Mouse (Mus musculus) midbrain, embryonic 12.5 days (tissue): ENCODE results near the gene Bsnd. TPM values are rescaled to one million over a fixed set of nuclear protein-coding genes. Genes with fewer than 3 reads are reported as not detected.

ENCODE experiments used
- ATAC-seq: fragments of 200-750 bp; cut with Nextera tagmentation; 2 replicates; pipeline ENCODE4 v1.8.0; 2017; ENCODE audit warnings: low read depth, moderate TSS enrichment, moderate library complexity; ENCODE audit not compliant: low FRiP score
- H3K27ac ChIP-seq: fragments of 300-500 bp; sonication (generic); replicated peaks from 2 replicates; pipeline ENCODE4 v1.5.1; 2016; ENCODE audit warnings: mild to moderate bottlenecking
- H3K27me3 ChIP-seq: fragments of 300-500 bp; sonication (generic); 2 replicates; pipeline ENCODE4 v1.6.1; 2016; ENCODE audit warnings: mild to moderate bottlenecking
- H3K36me3 ChIP-seq: fragments of 300-500 bp; sonication (generic); 2 replicates; pipeline ENCODE4 v1.6.1; 2016
- H3K4me1 ChIP-seq: fragments of 300-500 bp; sonication (generic); 2 replicates; pipeline ENCODE4 v1.6.1; 2016
- H3K4me2 ChIP-seq: fragments of 300-500 bp; sonication (generic); replicated peaks from 2 replicates; pipeline ENCODE4 v1.6.1; 2016; ENCODE audit warnings: mild to moderate bottlenecking, moderate library complexity
- H3K4me3 ChIP-seq: fragments of 300-500 bp; sonication (generic); 2 replicates; pipeline ENCODE4 v1.5.1; 2016; ENCODE audit warnings: mild to moderate bottlenecking
- H3K9ac ChIP-seq: fragments of 300-500 bp; sonication (generic); replicated peaks from 2 replicates; pipeline ENCODE4 v1.6.1; 2016; ENCODE audit warnings: mild to moderate bottlenecking, moderate library complexity
- H3K9me3 ChIP-seq: fragments of 300-500 bp; sonication (generic); 2 replicates; pipeline ENCODE4 v1.6.1; 2016; ENCODE audit warnings: mild to moderate bottlenecking
- WGBS: fragments of 180-500 bp; shearing (Covaris S2); methylation state at CpG from one replicate; pipeline ENCODE4 v1.1.7; 2016; 5-methylcytosine and 5-hydroxymethylcytosine counted together
- polyA plus RNA-seq: library from polyadenylated mRNA; unstranded; fragments of >200 nt; fragmentation: Nextera tagmentation; extraction: Ambion mirVana; gene quantifications from 2 replicates; pipeline ENCODE4 v1.2.1, GENCODE M21; 2016

Bsnd gene
- polyA plus RNA-seq, result not detected in 2 replicates

- no peaks in the 10 kb centered on the region for H3K27me3 ChIP-seq
- no peak within 1 kb of the TSS for H3K9ac ChIP-seq
- H3K4me1 ChIP-seq, result 0 out of 2 replicates have a peak, but pooled peaks cover under 1% of the 10 kb centered on the region
- no peak for ATAC-seq
- H3K4me2 ChIP-seq, result no peak within 1 kb of the TSS
- H3K36me3 ChIP-seq, result no peaks in the 10 kb centered on the region
- 65% methylated on average over 3 of the region's 3 CpGs for WGBS
- no peak within 1 kb of the TSS for H3K27ac ChIP-seq
- H3K4me3 ChIP-seq, result no peak within 1 kb of the TSS
- no peaks in the 10 kb centered on the region for H3K9me3 ChIP-seq
Measured at GRCm38 (mm10) chr4:106492116-106492515, at the start of gene Bsnd. Bsnd (minus strand) TSS chr4:106492283.

- 68% methylated on average over 3 of the region's 3 CpGs for WGBS
Measured at GRCm38 (mm10) chr4:106541491-106541890, 49.4 kb upstream of the Bsnd start.

GRCm38 (mm10) chr4:106539756-106540155 lies 47.7 kb upstream of the Bsnd start:
- H3K27ac ChIP-seq, result no peak overlapping the region
- no peak overlapping the region for H3K4me3 ChIP-seq
- ATAC-seq, result no peak
- WGBS, result 88% methylated on average over 5 of the region's 5 CpGs
- no peak overlapping the region for H3K4me2 ChIP-seq
- no peaks in the 10 kb centered on the region for H3K36me3 ChIP-seq
- H3K9ac ChIP-seq, result no peak overlapping the region
- H3K9me3 ChIP-seq, result no peaks in the 10 kb centered on the region
- H3K4me1 ChIP-seq, result no peaks in the 10 kb centered on the region
- no peaks in the 10 kb centered on the region for H3K27me3 ChIP-seq

More at GRCm38 (mm10) chr4:106541491-106541890, 49.4 kb upstream of the Bsnd start:
- H3K4me3 ChIP-seq, result no peak overlapping the region
- H3K4me1 ChIP-seq, result no peaks in the 10 kb centered on the region
- no peaks in the 10 kb centered on the region for H3K27me3 ChIP-seq
- H3K36me3 ChIP-seq, result no peaks in the 10 kb centered on the region
- no peaks in the 10 kb centered on the region for H3K9me3 ChIP-seq
- H3K9ac ChIP-seq, result no peak overlapping the region
- no peak overlapping the region for H3K4me2 ChIP-seq
- H3K27ac ChIP-seq, result no peak overlapping the region
- ATAC-seq, result no peak

- WGBS, result 77% methylated on average over 7 of the region's 7 CpGs
Measured at GRCm38 (mm10) chr4:106534256-106534655, 42.2 kb upstream of the Bsnd start.

GRCm38 (mm10) chr4:106533421-106534080 lies 41.5 kb upstream of the Bsnd start:
- Histone ChIP-seq H3K9me3 (no peaks in the 10 kb centered on the region), H3K4me1 (0 out of 2 replicates have a peak, but pooled peaks cover 3% of the 10 kb centered on the region), H3K9ac (no peak overlapping the region), H3K27me3 (no peaks in the 10 kb centered on the region), H3K4me2 (no peak overlapping the region), H3K4me3 (no peak overlapping the region), H3K36me3 (no peaks in the 10 kb centered on the region), H3K27ac (no peak overlapping the region)
- 66% methylated on average over 7 of the region's 7 CpGs for WGBS
- ATAC-seq, result no peak

More at GRCm38 (mm10) chr4:106534256-106534655, 42.2 kb upstream of the Bsnd start:
- Histone ChIP-seq H3K4me1 (0 out of 2 replicates have a peak, but pooled peaks cover 3% of the 10 kb centered on the region), H3K27me3 (no peaks in the 10 kb centered on the region), H3K4me2 (no peak overlapping the region), H3K27ac (no peak overlapping the region), H3K9ac (no peak overlapping the region), H3K36me3 (no peaks in the 10 kb centered on the region), H3K4me3 (no peak overlapping the region), H3K9me3 (no peaks in the 10 kb centered on the region)
- no peak for ATAC-seq

GRCm38 (mm10) chr4:106530113-106530482 lies 38.0 kb upstream of the Bsnd start:
- Histone ChIP-seq H3K4me1 (0 out of 2 replicates have a peak, but pooled peaks cover 6% of the 10 kb centered on the region), H3K9ac (no peak overlapping the region), H3K27ac (no peak overlapping the region), H3K9me3 (no peaks in the 10 kb centered on the region), H3K27me3 (no peaks in the 10 kb centered on the region), H3K4me2 (no peak overlapping the region), H3K4me3 (no peak overlapping the region), H3K36me3 (no peaks in the 10 kb centered on the region)
- peak; percentile 70 for ATAC-seq
- 67% methylated on average over 9 of the region's 9 CpGs for WGBS

GRCm38 (mm10) chr4:106529375-106530112 lies 37.5 kb upstream of the Bsnd start:
- Histone ChIP-seq H3K4me2 (peak overlapping the region; percentile 42), H3K4me3 (0 out of 2 replicates have a peak overlapping the region, but pooled peaks have one; percentile 6), H3K36me3 (no peaks in the 10 kb centered on the region), H3K9ac (peak overlapping the region; percentile 32), H3K9me3 (no peaks in the 10 kb centered on the region), H3K27me3 (no peaks in the 10 kb centered on the region), H3K4me1 (0 out of 2 replicates have a peak, but pooled peaks cover 6% of the 10 kb centered on the region), H3K27ac (no peak overlapping the region)
- ATAC-seq, result peak; percentile 93
- WGBS, result 17% methylated on average over 17 of the region's 17 CpGs

GRCm38 (mm10) chr4:106527856-106528547 lies 35.9 kb upstream of the Bsnd start:
- Histone ChIP-seq H3K36me3 (no peaks in the 10 kb centered on the region), H3K27me3 (no peaks in the 10 kb centered on the region), H3K9me3 (no peaks in the 10 kb centered on the region), H3K4me3 (no peak overlapping the region), H3K4me1 (0 out of 2 replicates have a peak, but pooled peaks cover 6% of the 10 kb centered on the region), H3K4me2 (no peak overlapping the region), H3K27ac (no peak overlapping the region), H3K9ac (no peak overlapping the region)
- no peak for ATAC-seq
- WGBS, result 72% methylated on average over 7 of the region's 7 CpGs

- Histone ChIP-seq H3K9me3 (no peaks in the 10 kb centered on the region), H3K36me3 (no peaks in the 10 kb centered on the region), H3K9ac (no peak overlapping the region), H3K27ac (no peak overlapping the region), H3K4me1 (0 out of 2 replicates have a peak, but pooled peaks cover 6% of the 10 kb centered on the region), H3K4me3 (no peak overlapping the region), H3K4me2 (no peak overlapping the region), H3K27me3 (no peaks in the 10 kb centered on the region)
- 91% methylated on average over 2 of the region's 2 CpGs for WGBS
- no peak for ATAC-seq
Measured at GRCm38 (mm10) chr4:106525001-106525400, 32.9 kb upstream of the Bsnd start.

GRCm38 (mm10) chr4:106524131-106524530 lies 32.0 kb upstream of the Bsnd start:
- Histone ChIP-seq H3K4me1 (0 out of 2 replicates have a peak, but pooled peaks cover 3% of the 10 kb centered on the region), H3K27me3 (no peaks in the 10 kb centered on the region), H3K9ac (no peak overlapping the region), H3K4me3 (no peak overlapping the region), H3K27ac (no peak overlapping the region), H3K9me3 (no peaks in the 10 kb centered on the region), H3K36me3 (no peaks in the 10 kb centered on the region), H3K4me2 (no peak overlapping the region)
- 75% methylated on average over 2 of the region's 2 CpGs for WGBS
- no peak for ATAC-seq

GRCm38 (mm10) chr4:106522547-106522946 lies 30.5 kb upstream of the Bsnd start:
- Histone ChIP-seq H3K4me2 (no peak overlapping the region), H3K4me1 (no peaks in the 10 kb centered on the region), H3K27ac (no peak overlapping the region), H3K9me3 (no peaks in the 10 kb centered on the region), H3K36me3 (no peaks in the 10 kb centered on the region), H3K9ac (no peak overlapping the region), H3K4me3 (no peak overlapping the region), H3K27me3 (no peaks in the 10 kb centered on the region)
- 86% methylated on average over 3 of the region's 3 CpGs for WGBS
- no peak for ATAC-seq

- Histone ChIP-seq H3K4me1 (no peaks in the 10 kb centered on the region), H3K4me3 (no peak overlapping the region), H3K9me3 (no peaks in the 10 kb centered on the region), H3K36me3 (no peaks in the 10 kb centered on the region), H3K4me2 (no peak overlapping the region), H3K27ac (no peak overlapping the region), H3K9ac (no peak overlapping the region), H3K27me3 (no peaks in the 10 kb centered on the region)
- no peak for ATAC-seq
- WGBS, result 79% methylated on average over 6 of the region's 6 CpGs
Measured at GRCm38 (mm10) chr4:106514606-106515005, 22.5 kb upstream of the Bsnd start.
